Mouse (Mus musculus): Measurements from ENCODE around the gene Gm3776. TPM values are rescaled to one million over a fixed set of nuclear protein-coding genes. Genes with fewer than 3 reads are reported as not detected.
A peak's percentile ranks its signal among the peaks of the same experiment; 100 is the strongest.
"Not testable (repeated sequence)": the region's sequence is repeated elsewhere in the genome, so short reads cannot be mapped to it uniquely, and the experiment has no call there.

Gene Gm3776
- polyA plus RNA-seq, 1 experiment: 1.2 TPM

DNA sequence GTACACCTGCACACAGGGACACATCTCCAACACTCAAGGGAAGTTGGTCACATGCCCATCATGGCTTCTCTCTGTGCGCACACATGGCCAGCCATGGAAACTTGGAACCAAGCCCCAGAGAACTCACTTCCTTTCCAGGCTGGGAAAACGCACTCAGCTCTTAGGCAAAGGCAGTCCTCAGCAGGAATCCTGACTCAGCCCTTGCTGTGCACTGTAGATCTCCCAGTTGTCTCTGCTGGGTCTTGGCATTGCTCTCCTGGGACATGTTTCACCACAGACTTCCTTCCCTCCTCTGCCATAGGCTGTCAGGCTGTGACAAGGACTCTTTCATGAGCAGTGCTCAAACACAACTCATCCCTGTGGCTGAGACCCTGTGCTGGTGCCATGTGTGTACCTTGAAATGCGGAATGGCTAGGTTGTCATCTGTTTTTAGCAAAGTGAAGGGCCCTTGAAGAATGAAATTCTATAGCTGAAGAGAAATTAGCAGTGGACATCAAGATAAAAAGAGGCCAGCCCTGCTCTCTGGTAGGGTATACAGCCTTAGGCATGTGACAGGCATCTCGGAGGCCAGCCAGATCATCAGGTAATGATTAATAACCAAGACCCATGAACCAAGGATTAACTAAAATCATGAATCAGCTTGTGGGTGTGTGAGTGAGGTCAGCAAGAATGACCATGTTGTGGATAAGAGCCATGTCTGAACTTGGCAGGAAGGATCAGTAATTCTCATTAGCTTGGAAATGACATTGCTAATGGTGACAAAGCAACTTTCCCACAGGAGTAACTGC is 1.1 kb upstream of the Gm3776 start:
- not testable (repeated sequence) for H3K4me3 ChIP-seq (ENCODE audit: insufficient read depth, low read depth, low read length); H3K4me1 ChIP-seq (ENCODE audit: control insufficient read depth, insufficient read depth, insufficient read length, low read length)
- H3K27ac ChIP-seq (replicated peaks; ENCODE audit: low read depth, low read length): 0 out of 2 replicates have a peak overlapping the region, but pooled peaks have one; percentile 43

DNA sequence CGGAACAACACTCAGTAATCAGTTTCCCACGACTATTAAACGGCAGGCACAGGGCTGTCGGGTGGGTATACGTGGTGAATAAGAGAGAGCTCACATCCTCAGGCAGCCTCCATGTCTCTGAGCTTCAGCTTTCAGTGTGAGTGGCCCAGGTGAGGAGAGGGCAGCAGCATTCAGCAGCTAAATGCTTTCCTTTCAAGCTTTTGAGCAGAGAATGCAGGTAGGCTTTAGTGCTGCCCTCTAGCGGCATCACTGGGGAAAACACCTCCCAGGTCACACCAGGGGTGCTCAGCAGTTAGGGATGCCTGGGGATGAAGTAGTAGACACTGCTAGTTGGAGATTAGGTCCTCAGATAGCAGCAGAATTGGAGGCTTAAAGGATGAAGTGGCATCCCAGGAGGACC is 2.8 kb downstream of the Gm3776 start:
- H3K4me1 ChIP-seq (ENCODE audit: control insufficient read depth, insufficient read depth, insufficient read length, low read length); H3K27ac ChIP-seq (replicated peaks; ENCODE audit: low read depth, low read length): not testable (repeated sequence)

DNA sequence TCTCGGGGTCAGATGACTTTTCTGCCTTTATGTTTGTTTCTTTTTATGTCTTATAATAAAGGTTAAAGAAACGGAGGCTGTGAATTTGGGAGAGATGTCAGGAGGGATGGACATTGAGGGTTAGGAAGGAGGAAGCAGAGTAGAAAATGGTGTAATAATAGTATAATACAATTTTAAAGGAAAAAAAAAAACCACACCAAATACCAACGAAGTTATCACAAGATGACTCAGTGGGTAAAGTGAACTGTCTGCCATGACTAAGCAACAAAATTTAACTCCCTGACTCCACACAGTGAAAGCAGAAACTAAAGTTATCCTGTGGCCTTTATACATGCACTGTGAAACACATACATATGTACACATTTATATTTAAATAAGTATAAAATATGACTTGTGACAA is 14.0 kb downstream of the Gm3776 start:
- H3K27ac ChIP-seq (replicated peaks; ENCODE audit: low read depth, low read length); H3K4me3 ChIP-seq (ENCODE audit: insufficient read depth, low read depth, low read length); H3K4me1 ChIP-seq (ENCODE audit: control insufficient read depth, insufficient read depth, insufficient read length, low read length): not testable (repeated sequence)

More for the DNA sequence above, 2.8 kb downstream of the Gm3776 start:
- not testable (repeated sequence) for H3K4me3 ChIP-seq (ENCODE audit: insufficient read depth, low read depth, low read length)

GRCm38 (mm10) chr9:78282002-78282711 is 25.2 kb downstream of the Gm3776 start:
- not testable (repeated sequence) for H3K4me1 ChIP-seq (ENCODE audit: control insufficient read depth, insufficient read depth, insufficient read length, low read length); H3K27ac ChIP-seq (replicated peaks; ENCODE audit: low read depth, low read length); H3K4me3 ChIP-seq (ENCODE audit: insufficient read depth, low read depth, low read length)

GRCm38 (mm10) chr9:78289063-78289462 is 32.1 kb downstream of the Gm3776 start:
- not testable (repeated sequence) for H3K4me3 ChIP-seq (ENCODE audit: insufficient read depth, low read depth, low read length); H3K4me1 ChIP-seq (ENCODE audit: control insufficient read depth, insufficient read depth, insufficient read length, low read length); H3K27ac ChIP-seq (replicated peaks; ENCODE audit: low read depth, low read length)

DNA sequence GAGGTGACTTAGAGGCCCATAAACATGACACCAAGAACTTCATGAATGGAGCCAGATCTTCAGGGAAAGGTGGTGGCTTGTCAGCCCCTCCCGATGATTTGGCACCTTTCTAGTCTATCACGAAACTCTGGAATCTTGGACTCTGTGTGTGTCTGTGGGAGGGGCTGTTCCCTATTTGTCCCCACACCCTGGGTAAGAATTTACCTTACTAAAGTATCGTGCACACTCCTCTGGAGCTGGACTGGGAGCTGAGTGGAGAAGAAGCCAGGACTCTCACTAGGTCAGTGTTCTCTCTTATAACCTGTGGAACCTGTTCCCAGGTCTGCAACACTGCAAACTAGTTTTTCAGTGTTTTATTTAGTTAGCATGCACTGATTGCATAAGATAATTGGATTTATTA is 32.8 kb downstream of the Gm3776 start, which contains the start of gene Gm10639:
Gene Gm10639 (plus strand): TSS at position 201 of the 400 bp plus-strand sequence.
- H3K4me1 ChIP-seq (ENCODE audit: control insufficient read depth, insufficient read depth, insufficient read length, low read length); H3K4me3 ChIP-seq (ENCODE audit: insufficient read depth, low read depth, low read length); H3K27ac ChIP-seq (replicated peaks; ENCODE audit: low read depth, low read length): not testable (repeated sequence)

GRCm38 (mm10) chr9:78292462-78292861 is 35.5 kb downstream of the Gm3776 start:
- not testable (repeated sequence) for H3K27ac ChIP-seq (replicated peaks; ENCODE audit: low read depth, low read length); H3K4me3 ChIP-seq (ENCODE audit: insufficient read depth, low read depth, low read length)

DNA sequence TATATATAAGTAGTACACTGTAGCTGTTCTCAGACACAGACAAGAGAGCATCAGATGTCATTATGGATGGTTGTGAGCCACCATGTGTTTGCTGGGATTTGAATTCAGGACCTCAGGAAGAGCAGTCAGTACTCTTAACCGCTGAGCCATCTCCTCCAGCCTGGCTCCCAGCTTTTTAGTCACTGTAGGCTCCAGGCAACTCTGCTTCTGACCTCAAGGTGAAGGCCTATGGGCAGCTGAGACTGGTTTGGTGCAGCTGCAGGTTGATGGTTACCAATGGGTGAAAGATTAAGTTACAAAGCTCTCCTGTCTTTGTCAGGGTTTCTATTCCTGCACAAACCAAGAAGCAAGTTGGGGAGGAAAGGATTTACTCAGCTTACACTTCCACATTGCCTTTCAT is 36.8 kb downstream of the Gm3776 start:
- not testable (repeated sequence) for H3K4me1 ChIP-seq (ENCODE audit: control insufficient read depth, insufficient read depth, insufficient read length, low read length); H3K27ac ChIP-seq (replicated peaks; ENCODE audit: low read depth, low read length); H3K4me3 ChIP-seq (ENCODE audit: insufficient read depth, low read depth, low read length)

More at GRCm38 (mm10) chr9:78292462-78292861, 35.5 kb downstream of the Gm3776 start:
- not testable (repeated sequence) for H3K4me1 ChIP-seq (ENCODE audit: control insufficient read depth, insufficient read depth, insufficient read length, low read length)

DNA sequence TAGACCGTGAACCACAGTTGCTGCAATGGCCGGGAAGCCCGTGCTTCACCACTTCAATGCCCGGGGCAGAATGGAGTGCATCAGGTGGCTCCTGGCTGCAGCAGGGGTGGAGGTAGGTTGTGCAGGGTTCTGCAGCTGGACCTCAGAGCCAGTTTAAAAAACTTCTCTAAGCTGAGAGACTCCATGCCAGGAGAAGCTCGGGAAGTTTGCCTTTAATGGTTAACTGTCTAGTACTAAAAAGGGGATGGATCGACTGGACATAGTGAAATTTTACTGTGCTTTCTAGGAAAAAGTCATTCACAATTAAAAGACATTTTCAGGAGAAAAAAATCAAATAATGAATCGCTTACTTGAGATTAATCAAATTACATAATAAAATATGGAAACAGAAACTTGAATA is 37.9 kb downstream of the Gm3776 start:
- H3K27ac ChIP-seq (replicated peaks; ENCODE audit: low read depth, low read length); H3K4me3 ChIP-seq (ENCODE audit: insufficient read depth, low read depth, low read length); H3K4me1 ChIP-seq (ENCODE audit: control insufficient read depth, insufficient read depth, insufficient read length, low read length): not testable (repeated sequence)

- H3K4me1 ChIP-seq (ENCODE audit: control insufficient read depth, insufficient read depth, insufficient read length, low read length); H3K27ac ChIP-seq (replicated peaks; ENCODE audit: low read depth, low read length); H3K4me3 ChIP-seq (ENCODE audit: insufficient read depth, low read depth, low read length): not testable (repeated sequence)
Observed at GRCm38 (mm10) chr9:78296089-78296488, 39.2 kb downstream of the Gm3776 start.

DNA sequence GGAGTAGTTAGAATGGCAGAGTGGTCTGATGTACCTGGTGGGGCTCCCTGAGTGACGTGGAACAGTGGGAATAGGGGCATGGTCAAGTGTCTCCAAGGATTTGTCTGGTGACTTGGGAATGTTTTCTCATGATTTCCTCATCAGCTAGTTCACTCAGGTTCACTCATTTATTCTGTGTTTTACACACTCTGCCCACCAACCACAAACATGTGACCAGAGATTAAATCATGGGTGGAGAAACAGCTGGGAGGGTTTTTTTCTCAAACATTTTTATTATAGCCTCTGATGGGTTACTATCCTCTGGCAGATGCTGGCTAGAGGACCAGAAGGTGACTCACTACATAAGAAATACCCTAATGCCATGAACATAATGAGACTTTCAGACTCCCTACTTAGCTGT is 41.3 kb downstream of the Gm3776 start:
- Histone ChIP-seq H3K27ac (replicated peaks; ENCODE audit: low read depth, low read length) (no peak overlapping the region), H3K4me3 (ENCODE audit: insufficient read depth, low read depth, low read length) (no peak overlapping the region), H3K4me1 (ENCODE audit: control insufficient read depth, insufficient read depth, insufficient read length, low read length) (no peaks in the 10 kb centered on the region)

- H3K4me1 ChIP-seq (ENCODE audit: control insufficient read depth, insufficient read depth, insufficient read length, low read length); H3K4me3 ChIP-seq (ENCODE audit: insufficient read depth, low read depth, low read length); H3K27ac ChIP-seq (replicated peaks; ENCODE audit: low read depth, low read length): not testable (repeated sequence)
Observed at GRCm38 (mm10) chr9:78299143-78299542, 42.2 kb downstream of the Gm3776 start.

DNA sequence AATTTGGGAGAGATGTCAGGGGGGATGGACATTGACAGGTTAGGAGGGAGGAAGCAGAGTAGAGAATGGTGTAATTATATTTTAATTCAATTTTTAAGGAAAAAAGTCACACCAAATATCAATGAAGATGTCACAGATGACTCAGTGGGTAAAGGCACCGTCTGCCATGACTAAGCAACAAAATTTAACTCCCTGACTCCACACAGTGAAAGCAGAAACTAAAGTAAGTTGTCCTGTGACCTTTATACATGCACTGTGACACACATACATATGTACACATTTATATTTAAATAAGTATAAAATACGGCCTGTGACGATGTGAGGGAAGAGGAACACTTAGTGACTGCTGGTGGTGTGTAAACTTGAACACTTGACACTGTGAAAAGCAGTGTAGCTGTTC is 51.2 kb downstream of the Gm3776 start:
- H3K4me3 ChIP-seq (ENCODE audit: insufficient read depth, low read depth, low read length); H3K27ac ChIP-seq (replicated peaks; ENCODE audit: low read depth, low read length); H3K4me1 ChIP-seq (ENCODE audit: control insufficient read depth, insufficient read depth, insufficient read length, low read length): not testable (repeated sequence)

GRCm38 (mm10) chr9:78314696-78315095 is 57.8 kb downstream of the Gm3776 start, which contains the start of gene Omt2a:
TSS of gene Omt2a (minus strand) at chr9:78314796.
- Histone ChIP-seq H3K4me1 (ENCODE audit: control insufficient read depth, insufficient read depth, insufficient read length, low read length) (no peaks in the 10 kb centered on the region), H3K27ac (replicated peaks; ENCODE audit: low read depth, low read length) (no peak within 1 kb of the TSS), H3K4me3 (ENCODE audit: insufficient read depth, low read depth, low read length) (no peak within 1 kb of the TSS)

Data from brown adipose tissue, adult 24 weeks (tissue).